Mouse (Mus musculus) heart, postnatal 36 days (tissue): ENCODE measurements around the gene Pln. TPM values are rescaled to one million over a fixed set of nuclear protein-coding genes. Genes with fewer than 3 reads are reported as not detected.
A peak's percentile ranks its signal among the peaks of the same experiment; 100 is the strongest.

Experiments
- DNase-seq, 2 experiments: peaks; one replicate each; pipeline ENCODE4 v3.0.0; 2021 to 2022
- intact Hi-C: fragments of 180-260 bp; cut with DNase I; formaldehyde crosslinking; loops from one replicate; pipeline ENCODE4 v1.15.1; 2025
- total RNA-seq, 2 experiments: library from RNA; stranded (reverse); gene quantifications; 2 replicates each; pipeline ENCODE4 v1.2.3; 2021

The Pln gene
- 1,000 to 10,000 TPM; 6,022 to 6,533 TPM for total RNA-seq

DNA sequence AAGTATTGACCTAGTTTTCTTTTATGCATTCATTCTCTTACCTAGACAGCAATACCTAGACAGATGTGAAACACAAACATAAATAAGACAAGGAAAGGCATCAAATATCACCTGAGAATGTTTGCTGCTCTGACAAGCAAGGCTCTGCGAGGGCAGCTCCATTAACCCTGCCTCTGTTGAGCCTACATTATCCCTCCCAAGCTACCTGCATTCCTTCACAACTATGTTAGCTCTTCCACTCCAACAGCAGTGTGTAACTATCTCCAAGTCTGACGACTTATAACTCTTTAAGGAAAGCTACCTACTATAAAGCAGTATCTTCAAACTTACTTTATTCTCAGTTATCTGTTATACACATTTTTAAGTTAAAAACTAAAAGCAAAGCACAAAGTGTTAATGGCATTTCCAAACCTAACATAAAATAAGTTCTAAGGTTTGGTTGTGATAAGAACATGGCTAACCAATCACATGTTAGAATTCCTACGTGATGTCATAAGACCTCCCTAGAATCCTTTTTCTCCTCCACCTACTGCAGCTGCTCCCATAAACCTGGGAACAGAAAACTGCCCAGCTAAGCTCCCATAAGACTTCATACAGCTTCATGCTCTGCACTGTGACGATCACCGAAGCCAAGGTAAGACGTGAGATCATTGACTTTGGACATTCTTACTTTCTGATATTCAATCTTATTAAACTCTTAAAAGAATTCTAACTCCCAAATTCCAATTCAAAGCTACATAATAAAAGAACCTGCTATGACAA is at the start of gene Pln:
Pln (plus strand) TSS at position 506 of the 762 bp plus-strand sequence.
- DNase-seq: no peak
- intact Hi-C loops: no loop called here

- DNase-seq: no peak
- intact Hi-C loops: loop anchor here (2.0 to 10.0 kb wide), 3 partner anchors 36 to 771 kb away; no protein-coding TSS in a partner anchor
Observed at GRCm38 (mm10) chr10:53305867-53306266, 31.6 kb upstream of the Pln start.

DNA sequence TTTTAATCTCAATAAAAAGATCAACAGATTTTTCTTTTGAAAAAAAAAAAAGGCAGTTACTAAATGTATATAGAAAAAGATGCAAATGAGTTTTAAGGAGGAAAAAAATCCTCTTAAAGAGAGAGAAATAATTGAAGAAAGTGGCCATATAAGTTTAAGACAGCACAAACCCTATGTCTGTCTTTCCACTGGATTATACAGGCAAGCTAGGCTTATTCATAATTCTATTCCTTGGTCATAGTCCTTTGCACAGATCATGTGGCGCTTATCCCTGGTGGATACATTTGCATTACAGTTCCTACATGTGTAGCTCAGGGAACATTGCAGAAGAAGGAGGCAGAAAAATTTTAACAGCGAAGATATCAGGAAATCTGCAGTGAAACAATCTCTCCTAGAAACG is 30.8 kb upstream of the Pln start:
- intact Hi-C loops: loop anchor here (2.0 to 10.0 kb wide), 3 partner anchors 36 to 772 kb away; no protein-coding TSS in a partner anchor
- DNase-seq: no peak

DNA sequence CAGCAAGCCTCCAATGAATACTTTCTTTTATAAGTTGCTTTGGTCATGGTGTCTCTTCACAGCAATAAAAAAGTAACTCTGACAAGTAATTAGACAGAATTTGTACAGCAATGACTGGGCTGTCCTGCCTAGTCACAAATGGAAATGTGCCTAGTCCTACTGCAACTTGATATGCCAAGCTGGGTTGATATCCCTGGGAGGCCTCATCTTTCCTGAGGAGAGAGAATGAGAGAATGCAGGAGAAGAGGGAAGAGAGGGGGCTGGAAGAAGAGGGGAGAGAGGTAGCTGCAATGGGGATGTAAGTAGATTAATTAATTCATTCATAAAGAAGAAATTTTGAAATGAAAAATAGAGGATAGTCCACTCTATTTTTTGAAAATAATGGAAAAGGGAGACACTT is 14.1 kb upstream of the Pln start:
- no peak for DNase-seq
- intact Hi-C loops: no loop called here

DNA sequence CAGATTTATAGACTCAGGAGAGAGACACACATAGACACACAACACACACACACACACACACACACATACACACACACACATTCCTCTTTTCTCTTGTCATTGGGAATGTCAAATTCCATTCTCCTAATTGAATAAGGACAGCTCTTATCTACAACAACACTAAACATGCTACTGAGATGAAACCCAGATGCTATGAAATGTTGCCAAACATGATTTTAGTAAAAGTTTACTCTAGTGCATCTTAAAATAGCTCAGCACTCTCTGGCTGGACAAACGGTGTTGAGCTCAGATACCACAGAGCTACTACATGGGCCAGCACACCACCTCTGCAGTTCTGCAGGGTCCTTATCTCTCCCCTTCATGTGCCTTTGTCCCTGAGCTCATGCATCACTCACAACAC is 12.8 kb upstream of the Pln start:
- intact Hi-C loops: loop anchor here (2.0 kb wide), 1 partner anchor 148 kb away; no protein-coding TSS in a partner anchor
- no peak for DNase-seq

DNA sequence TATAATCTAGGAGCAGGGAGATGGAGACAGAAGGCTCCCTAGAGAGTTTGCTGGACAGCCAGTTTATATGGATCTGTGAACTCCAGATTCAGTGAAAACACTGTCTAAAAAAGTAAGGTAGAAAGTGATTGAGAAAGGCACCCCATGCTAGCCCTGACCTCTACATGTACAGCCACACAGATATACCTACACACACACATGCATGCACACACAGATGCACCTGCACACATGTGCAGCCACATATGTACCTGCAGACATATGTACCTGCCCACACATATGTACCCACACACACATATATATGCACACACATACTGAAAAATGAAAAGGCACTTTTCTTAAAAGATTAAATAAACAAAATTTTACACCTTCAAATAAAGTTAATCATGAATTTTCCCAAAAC is 11.1 kb upstream of the Pln start:
- DNase-seq: no peak
- intact Hi-C loops: no loop called here

- no peak for DNase-seq
Observed at GRCm38 (mm10) chr10:53329257-53329656, 8.2 kb upstream of the Pln start.

DNA sequence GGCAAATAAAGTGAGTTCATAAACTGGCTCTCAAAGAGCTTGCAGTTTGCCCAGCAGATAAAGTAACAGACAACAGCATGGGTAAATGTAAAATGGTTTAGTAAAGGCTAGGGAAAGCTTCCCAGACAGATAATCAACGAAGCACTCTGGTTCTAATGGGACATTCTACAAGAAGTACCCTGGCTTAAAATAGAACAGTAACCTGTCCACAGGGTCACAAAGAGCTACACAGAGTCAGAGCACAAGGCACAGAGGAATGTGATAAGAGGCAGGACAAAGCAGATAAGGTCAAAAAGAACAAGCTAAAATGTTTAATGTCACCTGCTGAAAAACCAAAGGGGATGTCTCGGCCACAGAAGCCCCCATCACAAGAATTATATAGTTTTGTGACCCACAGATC is 4.7 kb upstream of the Pln start:
- intact Hi-C loops: no loop called here
- no peak for DNase-seq

More at GRCm38 (mm10) chr10:53329257-53329656, 8.2 kb upstream of the Pln start:
- intact Hi-C loops: no loop called here

GRCm38 (mm10) chr10:53335266-53335665 is 2.2 kb upstream of the Pln start:
- DNase-seq: no peak
- intact Hi-C loops: no loop called here

DNA sequence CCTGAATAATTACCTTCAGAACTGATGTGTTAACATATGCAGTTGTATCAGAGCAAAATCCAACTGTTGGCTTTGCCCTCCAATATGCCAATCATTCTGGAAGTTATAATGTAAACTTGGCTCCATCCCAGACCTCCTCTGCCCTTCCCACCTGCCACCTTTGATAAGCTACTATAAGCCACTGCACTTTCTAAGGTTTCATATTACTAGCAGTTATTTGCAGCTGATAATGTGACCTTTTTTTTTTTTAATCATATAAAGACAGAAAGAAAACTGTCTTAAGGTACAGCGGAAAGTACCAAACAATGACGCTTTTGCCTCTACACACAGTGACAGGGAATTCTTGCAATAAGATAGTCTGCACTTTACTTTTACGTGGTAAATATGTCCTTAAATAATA is 1.5 kb upstream of the Pln start:
- no peak for DNase-seq
- intact Hi-C loops: no loop called here

DNA sequence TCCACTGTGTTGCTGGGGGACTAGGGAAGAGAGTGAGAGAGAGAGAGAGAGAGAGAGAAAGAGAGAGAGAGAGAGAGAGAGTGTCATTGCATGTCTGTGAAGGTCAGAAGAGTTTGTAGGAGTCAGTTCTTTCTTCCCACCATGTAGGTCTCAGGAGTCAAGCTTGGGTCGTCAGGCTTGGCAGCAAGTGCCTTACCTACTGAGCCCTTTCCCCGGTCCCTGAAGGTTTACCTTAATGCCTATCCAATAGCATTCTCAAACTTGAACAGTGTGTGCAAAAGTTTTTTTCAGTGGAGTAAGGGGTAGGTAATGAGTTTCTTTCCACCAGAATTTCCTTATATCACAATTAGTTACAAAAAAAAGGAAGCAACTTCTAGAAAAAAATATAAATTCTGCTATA is 1.6 kb downstream of the Pln start:
- DNase-seq: no peak
- intact Hi-C loops: no loop called here

- no peak for DNase-seq
- intact Hi-C loops: loop anchor here (1.0 to 5.0 kb wide), 2 partner anchors 34 to 226 kb away; no protein-coding TSS in a partner anchor
Observed at GRCm38 (mm10) chr10:53341288-53341965, 4.0 kb downstream of the Pln start.

GRCm38 (mm10) chr10:53342166-53342728 is 4.8 kb downstream of the Pln start:
- intact Hi-C loops: loop anchor here (5.0 kb wide), 1 partner anchor 35 kb away; no protein-coding TSS in a partner anchor
- DNase-seq: no peak

DNA sequence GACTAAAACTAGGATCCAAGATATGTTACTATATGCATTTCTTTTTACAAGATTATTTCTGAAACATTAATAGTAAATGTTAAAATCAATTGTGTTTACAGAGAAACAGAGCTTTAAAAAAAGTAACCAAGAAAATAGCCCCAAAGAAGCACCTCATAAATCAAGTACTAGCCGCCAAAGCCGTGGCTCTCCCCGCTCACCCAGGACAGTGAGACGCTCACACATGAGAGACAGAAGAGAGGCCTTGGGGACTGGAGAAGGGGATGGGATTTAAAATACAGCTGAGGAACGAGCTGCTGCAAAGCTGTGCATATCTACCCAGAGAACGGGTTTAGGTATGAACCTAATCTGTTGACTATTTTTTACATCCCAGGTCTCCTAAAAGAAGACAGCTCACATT is 5.9 kb downstream of the Pln start:
- no peak for DNase-seq
- intact Hi-C loops: loop anchor here (5.0 kb wide), 1 partner anchor 36 kb away; no protein-coding TSS in a partner anchor

DNA sequence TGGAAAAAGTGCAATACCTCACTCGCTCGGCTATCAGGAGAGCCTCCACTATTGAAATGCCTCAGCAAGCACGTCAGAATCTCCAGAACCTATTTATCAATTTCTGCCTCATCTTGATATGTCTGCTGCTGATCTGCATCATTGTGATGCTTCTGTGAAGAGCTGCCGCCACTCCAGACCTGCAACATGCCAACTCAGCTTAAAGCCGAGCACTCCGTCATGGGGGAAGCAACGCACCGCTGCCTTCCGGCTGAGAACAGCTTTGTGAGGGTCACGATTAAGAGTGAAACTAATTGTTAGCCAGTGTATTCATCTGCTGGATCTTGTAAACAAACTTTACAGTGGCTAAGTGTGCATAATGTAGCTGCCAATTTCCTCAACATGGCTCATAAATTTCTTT is 6.4 kb downstream of the Pln start:
- no peak for DNase-seq
- intact Hi-C loops: loop anchor here (5.0 kb wide), 1 partner anchor 37 kb away; no protein-coding TSS in a partner anchor

DNA sequence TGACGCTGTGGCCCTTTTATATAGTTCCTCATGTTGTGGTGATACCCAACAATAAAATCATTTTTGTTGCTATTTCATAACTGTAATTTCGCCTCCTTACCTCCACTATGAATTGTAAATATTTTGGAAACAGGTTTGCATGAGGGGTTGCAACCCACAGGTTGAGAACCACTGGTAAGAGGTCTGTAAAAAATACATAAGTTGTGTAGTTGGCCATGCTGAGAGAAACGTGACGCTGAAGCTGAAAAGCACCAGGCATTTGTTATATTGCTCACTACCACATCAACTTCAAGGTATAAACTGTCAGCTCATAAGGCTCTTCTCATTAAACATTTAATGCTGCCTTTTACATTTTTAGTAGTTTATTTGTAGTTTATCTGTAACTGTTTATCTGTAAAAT is 8.0 kb downstream of the Pln start:
- intact Hi-C loops: no loop called here
- no peak for DNase-seq

DNA sequence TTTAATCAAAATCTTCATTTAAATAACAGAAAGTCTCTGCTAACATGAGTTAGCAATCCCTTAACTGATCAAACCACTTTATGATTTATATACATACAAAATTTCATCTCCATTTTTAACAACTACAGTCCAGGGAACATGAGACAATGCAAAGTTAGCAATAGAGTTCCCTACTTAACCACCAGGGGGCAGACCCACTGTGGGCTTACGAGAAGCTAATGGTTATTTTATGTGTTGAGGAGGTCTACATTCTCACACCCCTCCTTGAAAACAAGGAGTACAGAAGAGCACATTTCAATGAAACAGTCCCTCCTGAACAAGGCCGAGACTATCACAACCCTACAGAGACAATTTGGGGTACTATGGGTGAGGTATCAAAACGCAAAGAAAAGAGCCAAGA is 9.0 kb downstream of the Pln start:
- peak in 1 of 2 experiments; percentile 63 for DNase-seq
- intact Hi-C loops: no loop called here

- DNase-seq: no peak
- intact Hi-C loops: no loop called here
Observed at GRCm38 (mm10) chr10:53346916-53347315, 9.4 kb downstream of the Pln start.

- peak in 1 of 2 experiments; percentile 52 for DNase-seq
Observed at GRCm38 (mm10) chr10:53347787-53348755, 10.6 kb downstream of the Pln start.

GRCm38 (mm10) chr10:53349254-53349653 is 11.8 kb downstream of the Pln start:
- intact Hi-C loops: loop anchor here (2.0 kb wide), 2 partner anchors 30 to 86 kb away; partner anchors contain the start of gene Cep85l
- no peak for DNase-seq

More at GRCm38 (mm10) chr10:53347787-53348755, 10.6 kb downstream of the Pln start:
- intact Hi-C loops: loop anchor here (1.0 to 2.0 kb wide), 4 partner anchors 31 to 180 kb away; partner anchors contain the start of gene Cep85l
